Mouse (Mus musculus) bone marrow, adult 2 months (tissue): Measurements from ENCODE around the gene Hbb-bh1.

Experiments
- CTCF ChIP-seq: fragments of 200-500 bp; IDR thresholded peaks from 2 replicates; pipeline ENCODE4 v1.5.1; 2011; ENCODE audit warnings: low read length, control low read depth; ENCODE audit not compliant: control insufficient read depth, insufficient read depth
- POLR2A ChIP-seq: fragments of 200-500 bp; IDR thresholded peaks from 2 replicates; pipeline ENCODE4 v1.6.1; 2011; ENCODE audit warnings: low read depth, mild to moderate bottlenecking, control low read depth, low read length, borderline replicate concordance; ENCODE audit not compliant: control insufficient read depth

DNA sequence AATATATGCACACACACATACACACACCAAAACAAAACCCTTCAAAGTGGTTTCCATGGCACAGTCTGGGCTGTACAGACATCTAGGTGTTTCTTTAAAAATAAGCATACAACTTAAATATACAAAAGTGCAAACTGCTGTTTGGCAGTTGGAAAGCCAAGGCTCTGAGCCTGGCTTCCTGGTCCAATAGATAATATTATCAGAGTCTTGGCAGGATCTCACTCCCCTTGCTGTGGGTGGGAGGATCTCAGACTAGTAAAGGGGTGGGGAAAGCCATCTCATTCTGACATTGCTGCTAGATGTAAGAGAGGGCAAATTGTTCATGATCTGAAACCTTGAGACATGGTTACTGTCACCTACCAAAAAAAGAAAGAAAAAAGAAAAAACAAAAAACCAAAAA lies 27.7 kb upstream of the Hbb-bh1 start:
- TF ChIP-seq CTCF = no peak
- no peak for TF ChIP-seq POLR2A
